Mouse (Mus musculus): ENCODE results near the gene Elane. TPM values are rescaled to one million over a fixed set of nuclear protein-coding genes. Genes with fewer than 3 reads are reported as not detected.

Gene Elane
- polyA plus RNA-seq, 1 experiment from 2014 or later: not detected

GRCm38 (mm10) chr10:79910556-79910955 is 24.5 kb downstream of the Elane start, which contains the start of gene Gm26602:
TSS of gene Gm26602 (plus strand) at chr10:79910856.
- H3K36me3 ChIP-seq (ENCODE audit: control insufficient read depth, insufficient read depth, low read length): peaks cover 38% of the 10 kb centered on the region
- no peak within 1 kb of the TSS for H3K4me3 ChIP-seq (ENCODE audit: low read depth, low read length)
- 90% methylated on average over 4 of the region's 4 CpGs for WGBS
- peaks cover 18% of the 10 kb centered on the region; the same call in 1 of the 2 replicates for H3K4me1 ChIP-seq (replicated peaks; ENCODE audit: control insufficient read depth, insufficient read depth, low read length)
- DNase-seq (ENCODE audit: low spot score) (no peak), ATAC-seq (replicated peaks; ENCODE audit: low FRiP score, low TSS enrichment, low read depth) (no peak)
- no peak within 1 kb of the TSS for H3K27ac ChIP-seq (ENCODE audit: low read depth)
- no peak within 1 kb of the TSS for H3K9ac ChIP-seq (ENCODE audit: low read length)
- no peaks in the 10 kb centered on the region for H3K9me3 ChIP-seq (ENCODE audit: control insufficient read depth, low read length)
- H3K27me3 ChIP-seq (replicated peaks; ENCODE audit: control insufficient read depth, insufficient read depth, low read length): no peaks in the 10 kb centered on the region
- no peak within 1 kb of the TSS for H3K4me2 ChIP-seq (ENCODE audit: low read length)

GRCm38 (mm10) chr10:79912412-79912811 is 26.4 kb downstream of the Elane start:
- Histone ChIP-seq H3K36me3 (ENCODE audit: control insufficient read depth, insufficient read depth, low read length) (peaks cover 24% of the 10 kb centered on the region), H3K9me3 (ENCODE audit: control insufficient read depth, low read length) (no peaks in the 10 kb centered on the region), H3K9ac (ENCODE audit: low read length) (no peak overlapping the region), H3K4me3 (ENCODE audit: low read depth, low read length) (no peak overlapping the region), H3K4me2 (ENCODE audit: low read length) (no peak overlapping the region), H3K27me3 (replicated peaks; ENCODE audit: control insufficient read depth, insufficient read depth, low read length) (peaks cover under 1% of the 10 kb centered on the region; the same call in 1 of the 2 replicates), H3K27ac (ENCODE audit: low read depth) (no peak overlapping the region), H3K4me1 (replicated peaks; ENCODE audit: control insufficient read depth, insufficient read depth, low read length) (peaks cover 28% of the 10 kb centered on the region; the same call in 1 of the 2 replicates)
- 62% methylated on average over 20 of the region's 20 CpGs for WGBS
- ATAC-seq (replicated peaks; ENCODE audit: low FRiP score, low TSS enrichment, low read depth) (no peak), DNase-seq (ENCODE audit: low spot score) (no peak)

- peaks cover 37% of the 10 kb centered on the region; the same call in 1 of the 2 replicates for H3K4me1 ChIP-seq (replicated peaks; ENCODE audit: control insufficient read depth, insufficient read depth, low read length)
- H3K4me2 ChIP-seq (ENCODE audit: low read length): no peak overlapping the region
- peaks cover 24% of the 10 kb centered on the region for H3K36me3 ChIP-seq (ENCODE audit: control insufficient read depth, insufficient read depth, low read length)
- ATAC-seq (replicated peaks; ENCODE audit: low FRiP score, low TSS enrichment, low read depth) (no peak), DNase-seq (ENCODE audit: low spot score) (no peak)
- no peaks in the 10 kb centered on the region for H3K9me3 ChIP-seq (ENCODE audit: control insufficient read depth, low read length)
- H3K4me3 ChIP-seq (ENCODE audit: low read depth, low read length): no peak overlapping the region
- no peak overlapping the region for H3K27ac ChIP-seq (ENCODE audit: low read depth)
- no peak overlapping the region for H3K9ac ChIP-seq (ENCODE audit: low read length)
- H3K27me3 ChIP-seq (replicated peaks; ENCODE audit: control insufficient read depth, insufficient read depth, low read length): peaks cover 19% of the 10 kb centered on the region
- 70% methylated on average over 11 of the region's 11 CpGs for WGBS
Observed at GRCm38 (mm10) chr10:79914131-79914947, 28.3 kb downstream of the Elane start.

GRCm38 (mm10) chr10:79914948-79915596 is 29.0 kb downstream of the Elane start:
- ATAC-seq (replicated peaks; ENCODE audit: low FRiP score, low TSS enrichment, low read depth) (no peak), DNase-seq (ENCODE audit: low spot score) (no peak)
- H3K4me2 ChIP-seq (ENCODE audit: low read length): peak overlapping the region; percentile 85
- no peaks in the 10 kb centered on the region for H3K9me3 ChIP-seq (ENCODE audit: control insufficient read depth, low read length)
- peaks cover 24% of the 10 kb centered on the region for H3K36me3 ChIP-seq (ENCODE audit: control insufficient read depth, insufficient read depth, low read length)
- 60% methylated on average over 7 of the region's 7 CpGs for WGBS
- no peak overlapping the region for H3K4me3 ChIP-seq (ENCODE audit: low read depth, low read length)
- no peak overlapping the region for H3K9ac ChIP-seq (ENCODE audit: low read length)
- H3K27ac ChIP-seq (ENCODE audit: low read depth): no peak overlapping the region
- peaks cover 27% of the 10 kb centered on the region for H3K27me3 ChIP-seq (replicated peaks; ENCODE audit: control insufficient read depth, insufficient read depth, low read length)
- H3K4me1 ChIP-seq (replicated peaks; ENCODE audit: control insufficient read depth, insufficient read depth, low read length): peaks cover 34% of the 10 kb centered on the region; the same call in 1 of the 2 replicates

GRCm38 (mm10) chr10:79916081-79916480 is 30.0 kb downstream of the Elane start:
- ATAC-seq (replicated peaks; ENCODE audit: low FRiP score, low TSS enrichment, low read depth): no peak
- 11% methylated on average over 8 of the region's 8 CpGs for WGBS
- H3K4me1 ChIP-seq (replicated peaks; ENCODE audit: control insufficient read depth, insufficient read depth, low read length): peaks cover 35% of the 10 kb centered on the region; the same call in 1 of the 2 replicates

GRCm38 (mm10) chr10:79916808-79917531 is 30.9 kb downstream of the Elane start, which contains the start of gene Kiss1r:
TSS of gene Kiss1r (plus strand) at chr10:79916971.
- Histone ChIP-seq H3K4me3 (ENCODE audit: low read depth, low read length) (peak within 1 kb of the TSS; percentile 61), H3K27me3 (replicated peaks; ENCODE audit: control insufficient read depth, insufficient read depth, low read length) (peaks cover 45% of the 10 kb centered on the region), H3K9me3 (ENCODE audit: control insufficient read depth, low read length) (no peaks in the 10 kb centered on the region), H3K4me2 (ENCODE audit: low read length) (peak within 1 kb of the TSS; percentile 85), H3K36me3 (ENCODE audit: control insufficient read depth, insufficient read depth, low read length) (peaks cover 5% of the 10 kb centered on the region), H3K9ac (ENCODE audit: low read length) (peak within 1 kb of the TSS; percentile 87), H3K4me1 (replicated peaks; ENCODE audit: control insufficient read depth, insufficient read depth, low read length) (peaks cover 43% of the 10 kb centered on the region), H3K27ac (ENCODE audit: low read depth) (peak within 1 kb of the TSS; percentile 12)
- DNase-seq (ENCODE audit: low spot score): peak; percentile 94
- peak; percentile 79 for ATAC-seq (replicated peaks; ENCODE audit: low FRiP score, low TSS enrichment, low read depth)
- WGBS: 2% methylated on average over 42 of the region's 42 CpGs

More at GRCm38 (mm10) chr10:79916081-79916480, 30.0 kb downstream of the Elane start:
- Histone ChIP-seq H3K36me3 (ENCODE audit: control insufficient read depth, insufficient read depth, low read length) (peaks cover 14% of the 10 kb centered on the region), H3K4me3 (ENCODE audit: low read depth, low read length) (peak overlapping the region; percentile 61), H3K27me3 (replicated peaks; ENCODE audit: control insufficient read depth, insufficient read depth, low read length) (peaks cover 37% of the 10 kb centered on the region), H3K4me2 (ENCODE audit: low read length) (peak overlapping the region; percentile 85), H3K27ac (ENCODE audit: low read depth) (no peak overlapping the region), H3K9me3 (ENCODE audit: control insufficient read depth, low read length) (no peaks in the 10 kb centered on the region), H3K9ac (ENCODE audit: low read length) (peak overlapping the region; percentile 87)
- DNase-seq (ENCODE audit: low spot score): no peak

- Histone ChIP-seq H3K4me2 (ENCODE audit: low read length) (peak overlapping the region; percentile 85), H3K9me3 (ENCODE audit: control insufficient read depth, low read length) (no peaks in the 10 kb centered on the region), H3K4me3 (ENCODE audit: low read depth, low read length) (peak overlapping the region; percentile 61), H3K4me1 (replicated peaks; ENCODE audit: control insufficient read depth, insufficient read depth, low read length) (peaks cover 43% of the 10 kb centered on the region), H3K27ac (ENCODE audit: low read depth) (no peak overlapping the region), H3K9ac (ENCODE audit: low read length) (no peak overlapping the region), H3K27me3 (replicated peaks; ENCODE audit: control insufficient read depth, insufficient read depth, low read length) (peaks cover 52% of the 10 kb centered on the region), H3K36me3 (ENCODE audit: control insufficient read depth, insufficient read depth, low read length) (no peaks in the 10 kb centered on the region)
- WGBS: 67% methylated on average over 5 of the region's 5 CpGs
- ATAC-seq (replicated peaks; ENCODE audit: low FRiP score, low TSS enrichment, low read depth) (no peak), DNase-seq (ENCODE audit: low spot score) (no peak)
Observed at GRCm38 (mm10) chr10:79917532-79918100, 31.6 kb downstream of the Elane start.

All from intestine, embryonic 14.5 days (tissue).